Mouse (Mus musculus): ENCODE measurements around the gene Arid1b. TPM values are rescaled to one million over a fixed set of nuclear protein-coding genes. Genes with fewer than 3 reads are reported as not detected.

Arid1b gene
- polyA plus RNA-seq, 1 experiment from 2014 or later: 8.7 TPM

GRCm38 (mm10) chr17:5321589-5322225 is 327.6 kb downstream of the Arid1b start:
- Histone ChIP-seq H3K4me1 (replicated peaks) (peaks cover 44% of the 10 kb centered on the region), H3K27me3 (replicated peaks) (no peaks in the 10 kb centered on the region), H3K4me3 (no peak overlapping the region), H3K9ac (no peak overlapping the region), H3K27ac (ENCODE audit: poor library complexity, severe bottlenecking) (0 out of 2 replicates have a peak overlapping the region, but pooled peaks have one; percentile 19), H3K36me3 (peaks cover 43% of the 10 kb centered on the region), H3K4me2 (no peak overlapping the region), H3K9me3 (replicated peaks) (no peaks in the 10 kb centered on the region)
- no peak for ATAC-seq (ENCODE audit: insufficient number of reproducible peaks, low FRiP score)
- 53% methylated on average over 8 of the region's 8 CpGs for WGBS

- Histone ChIP-seq H3K27ac (ENCODE audit: poor library complexity, severe bottlenecking) (no peak overlapping the region), H3K4me1 (replicated peaks) (peaks cover 49% of the 10 kb centered on the region)
- WGBS: 82% methylated on average over 9 of the region's 9 CpGs
Observed at GRCm38 (mm10) chr17:5322594-5322993, 328.5 kb downstream of the Arid1b start.

GRCm38 (mm10) chr17:5323746-5324145 is 329.6 kb downstream of the Arid1b start:
- ATAC-seq (ENCODE audit: insufficient number of reproducible peaks, low FRiP score): no peak
- H3K27ac ChIP-seq (ENCODE audit: poor library complexity, severe bottlenecking): peak overlapping the region; percentile 91
- H3K36me3 ChIP-seq: peaks cover 58% of the 10 kb centered on the region
- peak overlapping the region; percentile 27; the same call in 1 of the 2 replicates for H3K9ac ChIP-seq
- H3K4me1 ChIP-seq (replicated peaks): peaks cover 58% of the 10 kb centered on the region
- no peaks in the 10 kb centered on the region for H3K27me3 ChIP-seq (replicated peaks)
- no peak overlapping the region for H3K4me2 ChIP-seq
- no peaks in the 10 kb centered on the region for H3K9me3 ChIP-seq (replicated peaks)
- H3K4me3 ChIP-seq: no peak overlapping the region
- whole genome bisulfite sequencing: 25% methylated on average over 1 of the region's 1 CpGs

More at GRCm38 (mm10) chr17:5322594-5322993, 328.5 kb downstream of the Arid1b start:
- H3K4me3 ChIP-seq: no peak overlapping the region
- no peaks in the 10 kb centered on the region for H3K27me3 ChIP-seq (replicated peaks)
- ATAC-seq (ENCODE audit: insufficient number of reproducible peaks, low FRiP score): no peak
- H3K4me2 ChIP-seq: no peak overlapping the region
- 0 out of 2 replicates have a peak overlapping the region, but pooled peaks have one; percentile 26 for H3K9ac ChIP-seq
- no peaks in the 10 kb centered on the region for H3K9me3 ChIP-seq (replicated peaks)
- peaks cover 50% of the 10 kb centered on the region for H3K36me3 ChIP-seq

- Histone ChIP-seq H3K4me1 (replicated peaks) (peaks cover 58% of the 10 kb centered on the region), H3K9ac (no peak overlapping the region), H3K27me3 (replicated peaks) (no peaks in the 10 kb centered on the region), H3K27ac (ENCODE audit: poor library complexity, severe bottlenecking) (peak overlapping the region; percentile 91), H3K9me3 (replicated peaks) (no peaks in the 10 kb centered on the region), H3K4me3 (no peak overlapping the region), H3K4me2 (peak overlapping the region; percentile 11), H3K36me3 (peaks cover 59% of the 10 kb centered on the region)
- ATAC-seq (ENCODE audit: insufficient number of reproducible peaks, low FRiP score): peak; percentile 78
- WGBS: 15% methylated on average over 10 of the region's 10 CpGs
Observed at GRCm38 (mm10) chr17:5324236-5324876, 330.2 kb downstream of the Arid1b start.

- H3K9ac ChIP-seq: no peak overlapping the region
- peaks cover 52% of the 10 kb centered on the region for H3K4me1 ChIP-seq (replicated peaks)
- no peaks in the 10 kb centered on the region for H3K9me3 ChIP-seq (replicated peaks)
- no peak overlapping the region for H3K4me3 ChIP-seq
- H3K27ac ChIP-seq (ENCODE audit: poor library complexity, severe bottlenecking): no peak overlapping the region
- H3K36me3 ChIP-seq: peaks cover 61% of the 10 kb centered on the region
- no peak for ATAC-seq (ENCODE audit: insufficient number of reproducible peaks, low FRiP score)
- H3K4me2 ChIP-seq: no peak overlapping the region
- WGBS: 89% methylated on average over 7 of the region's 7 CpGs
- no peaks in the 10 kb centered on the region for H3K27me3 ChIP-seq (replicated peaks)
Observed at GRCm38 (mm10) chr17:5326689-5327088, 332.6 kb downstream of the Arid1b start.

- 69% methylated on average over 12 of the region's 12 CpGs for WGBS
- Histone ChIP-seq H3K27me3 (replicated peaks) (no peaks in the 10 kb centered on the region), H3K4me3 (no peak overlapping the region), H3K27ac (ENCODE audit: poor library complexity, severe bottlenecking) (peak overlapping the region; percentile 53; the same call in 1 of the 2 replicates), H3K4me1 (replicated peaks) (peaks cover 43% of the 10 kb centered on the region), H3K9ac (no peak overlapping the region), H3K9me3 (replicated peaks) (no peaks in the 10 kb centered on the region), H3K4me2 (no peak overlapping the region), H3K36me3 (peaks cover 61% of the 10 kb centered on the region)
- peak; percentile 24; the same call in 1 of the 2 replicates for ATAC-seq (ENCODE audit: insufficient number of reproducible peaks, low FRiP score)
Observed at GRCm38 (mm10) chr17:5327480-5328180, 333.5 kb downstream of the Arid1b start.

- H3K9ac ChIP-seq: no peak overlapping the region
- no peak overlapping the region for H3K27ac ChIP-seq (ENCODE audit: poor library complexity, severe bottlenecking)
- H3K4me2 ChIP-seq: no peak overlapping the region
- H3K9me3 ChIP-seq (replicated peaks): no peaks in the 10 kb centered on the region
- no peak for ATAC-seq (ENCODE audit: insufficient number of reproducible peaks, low FRiP score)
- H3K27me3 ChIP-seq (replicated peaks): no peaks in the 10 kb centered on the region
- no peak overlapping the region for H3K4me3 ChIP-seq
- peaks cover 25% of the 10 kb centered on the region for H3K4me1 ChIP-seq (replicated peaks)
- peaks cover 68% of the 10 kb centered on the region for H3K36me3 ChIP-seq
- 87% methylated on average over 4 of the region's 4 CpGs for WGBS
Observed at GRCm38 (mm10) chr17:5329478-5329877, 335.3 kb downstream of the Arid1b start.

GRCm38 (mm10) chr17:5330063-5330462 is 335.9 kb downstream of the Arid1b start:
- H3K4me2 ChIP-seq: no peak overlapping the region
- no peak overlapping the region for H3K4me3 ChIP-seq
- no peak overlapping the region for H3K27ac ChIP-seq (ENCODE audit: poor library complexity, severe bottlenecking)
- peaks cover 74% of the 10 kb centered on the region for H3K36me3 ChIP-seq
- peaks cover 20% of the 10 kb centered on the region for H3K4me1 ChIP-seq (replicated peaks)
- 89% methylated on average over 6 of the region's 6 CpGs for WGBS
- ATAC-seq (ENCODE audit: insufficient number of reproducible peaks, low FRiP score): no peak
- no peaks in the 10 kb centered on the region for H3K9me3 ChIP-seq (replicated peaks)
- no peak overlapping the region for H3K9ac ChIP-seq
- H3K27me3 ChIP-seq (replicated peaks): no peaks in the 10 kb centered on the region

- no peak overlapping the region for H3K9ac ChIP-seq
- H3K9me3 ChIP-seq (replicated peaks): no peaks in the 10 kb centered on the region
- H3K27me3 ChIP-seq (replicated peaks): no peaks in the 10 kb centered on the region
- WGBS: 92% methylated on average over 7 of the region's 7 CpGs
- no peak for ATAC-seq (ENCODE audit: insufficient number of reproducible peaks, low FRiP score)
- no peak overlapping the region for H3K27ac ChIP-seq (ENCODE audit: poor library complexity, severe bottlenecking)
- peaks cover 77% of the 10 kb centered on the region for H3K36me3 ChIP-seq
- no peak overlapping the region for H3K4me2 ChIP-seq
- peaks cover 14% of the 10 kb centered on the region for H3K4me1 ChIP-seq (replicated peaks)
- H3K4me3 ChIP-seq: no peak overlapping the region
Observed at GRCm38 (mm10) chr17:5330644-5331043, 336.5 kb downstream of the Arid1b start.

- Histone ChIP-seq H3K36me3 (peaks cover 82% of the 10 kb centered on the region), H3K9me3 (replicated peaks) (no peaks in the 10 kb centered on the region), H3K4me2 (no peak overlapping the region), H3K4me3 (no peak overlapping the region), H3K4me1 (replicated peaks) (peaks cover 14% of the 10 kb centered on the region), H3K9ac (no peak overlapping the region), H3K27ac (ENCODE audit: poor library complexity, severe bottlenecking) (no peak overlapping the region), H3K27me3 (replicated peaks) (no peaks in the 10 kb centered on the region)
- ATAC-seq (ENCODE audit: insufficient number of reproducible peaks, low FRiP score): no peak
- whole genome bisulfite sequencing: 82% methylated on average over 1 of the region's 1 CpGs
Observed at GRCm38 (mm10) chr17:5331387-5331786, 337.3 kb downstream of the Arid1b start.

GRCm38 (mm10) chr17:5334567-5334966 is 340.4 kb downstream of the Arid1b start:
- peaks cover 5% of the 10 kb centered on the region for H3K4me1 ChIP-seq (replicated peaks)
- no peak for ATAC-seq (ENCODE audit: insufficient number of reproducible peaks, low FRiP score)
- H3K9ac ChIP-seq: no peak overlapping the region
- peaks cover 81% of the 10 kb centered on the region for H3K36me3 ChIP-seq
- no peak overlapping the region for H3K4me3 ChIP-seq
- no peak overlapping the region for H3K4me2 ChIP-seq
- H3K9me3 ChIP-seq (replicated peaks): peaks cover 7% of the 10 kb centered on the region
- H3K27ac ChIP-seq (ENCODE audit: poor library complexity, severe bottlenecking): no peak overlapping the region
- WGBS: 83% methylated on average over 7 of the region's 7 CpGs
- no peaks in the 10 kb centered on the region for H3K27me3 ChIP-seq (replicated peaks)
